Mouse (Mus musculus) spleen, postnatal 4 days (tissue): ENCODE data around the gene Mmp28.

Experiments used
- DNase-seq, 2 experiments: peaks; one replicate each; pipeline ENCODE4 v3.0.0; 2022; ENCODE audit warnings: low spot score in 2 of 2

Gene Mmp28

GRCm38 (mm10) chr11:83462711-83463244 is at the start of gene Mmp28:
Gene Mmp28, minus strand, starts transcription at chr11:83463071.
- DNase-seq: peak in 1 of 2 experiments; percentile 67

GRCm38 (mm10) chr11:83509521-83509920 is 46.6 kb upstream of the Mmp28 start:
- no peak for DNase-seq

GRCm38 (mm10) chr11:83504308-83504707 is 41.4 kb upstream of the Mmp28 start:
- no peak for DNase-seq

GRCm38 (mm10) chr11:83495571-83495970 is 32.7 kb upstream of the Mmp28 start:
- DNase-seq: no peak

GRCm38 (mm10) chr11:83491488-83491887 is 28.6 kb upstream of the Mmp28 start:
- DNase-seq: no peak

GRCm38 (mm10) chr11:83473235-83474016 is 10.6 kb upstream of the Mmp28 start:
- peak in 1 of 2 experiments; percentile 72 for DNase-seq

GRCm38 (mm10) chr11:83472324-83473234 is 9.7 kb upstream of the Mmp28 start, which contains the start of gene Taf15:
Gene Taf15, plus strand, starts transcription at chr11:83473086.
- DNase-seq: peak; percentile 99

- no peak for DNase-seq
These were observed 8.9 kb upstream of the Mmp28 start for GRCm38 (mm10) chr11:83471766-83472165.

- DNase-seq: peak; percentile 4 to 24
These were observed 5.9 kb upstream of the Mmp28 start for GRCm38 (mm10) chr11:83468765-83469164.

- peak; percentile 25 to 67 for DNase-seq
These were observed 4.3 kb upstream of the Mmp28 start for GRCm38 (mm10) chr11:83467120-83467652.

- DNase-seq: peak; percentile 8 to 56
These were observed 3.1 kb upstream of the Mmp28 start for GRCm38 (mm10) chr11:83465976-83466375.

GRCm38 (mm10) chr11:83461462-83462027 is 1.3 kb downstream of the Mmp28 start:
- DNase-seq: no peak

GRCm38 (mm10) chr11:83457912-83458601 is 4.8 kb downstream of the Mmp28 start:
- no peak for DNase-seq

- DNase-seq: no peak
These were observed 5.6 kb downstream of the Mmp28 start for GRCm38 (mm10) chr11:83457257-83457656.

- DNase-seq: no peak
These were observed 7.3 kb downstream of the Mmp28 start for GRCm38 (mm10) chr11:83455608-83456007.

- peak in 1 of 2 experiments; percentile 63 for DNase-seq
These were observed 8.3 kb downstream of the Mmp28 start for GRCm38 (mm10) chr11:83454548-83454947.

GRCm38 (mm10) chr11:83451281-83451680 is 11.6 kb downstream of the Mmp28 start:
- DNase-seq: no peak

GRCm38 (mm10) chr11:83450550-83450949 is 12.3 kb downstream of the Mmp28 start:
- DNase-seq: no peak

- no peak for DNase-seq
These were observed 13.6 kb downstream of the Mmp28 start for GRCm38 (mm10) chr11:83449298-83449697.

GRCm38 (mm10) chr11:83448927-83449236 is 14.0 kb downstream of the Mmp28 start:
- no peak for DNase-seq
